Mouse (Mus musculus) lung, adult 2 months (tissue): ENCODE measurements around the gene Mef2d. TPM values are rescaled to one million over a fixed set of nuclear protein-coding genes. Genes with fewer than 3 reads are reported as not detected.

Experiments used
- DNase-seq: peaks from one replicate; pipeline ENCODE4 v3.0.0; 2022
- H3K4me1 ChIP-seq: fragments of 200-500 bp; 2 replicates; pipeline ENCODE4 v1.6.1; 2011; ENCODE audit warnings: low read length; ENCODE audit not compliant: control insufficient read depth, insufficient read depth
- H3K4me3 ChIP-seq: fragments of 200-500 bp; replicated peaks from 2 replicates; pipeline ENCODE3; 2011; ENCODE audit warnings: low read depth, mild to moderate bottlenecking, control low read depth, low read length; ENCODE audit errors: extremely low read depth
- CTCF ChIP-seq: fragments of 200-500 bp; IDR thresholded peaks from 2 replicates; pipeline ENCODE4 v1.5.1; 2011; ENCODE audit warnings: mild to moderate bottlenecking, low read length, control low read depth; ENCODE audit not compliant: insufficient read depth
- POLR2A ChIP-seq: fragments of 200-500 bp; IDR thresholded peaks from 2 replicates; pipeline ENCODE4 v1.6.1; 2011; ENCODE audit warnings: low read depth, mild to moderate bottlenecking, control low read depth, low read length, borderline replicate concordance; ENCODE audit errors: extremely low read depth
- WGBS: fragments of 180-500 bp; shearing (Covaris S2); methylation state at CpG from one replicate; pipeline ENCODE4 v1.1.7; 2018; 5-methylcytosine and 5-hydroxymethylcytosine counted together
- polyA plus RNA-seq: library from polyadenylated mRNA; depleted of rRNA; stranded (reverse); fragments of >200 nt; gene quantifications from 2 replicates; pipeline ENCODE4 v1.2.3, GENCODE M21; 2012

The Mef2d gene
- polyA plus RNA-seq, 1 experiment: 87.0 TPM

- H3K4me3 ChIP-seq: no peak overlapping the region
- WGBS: 70% methylated on average over 5 of the region's 5 CpGs
- no peak for DNase-seq
- H3K4me1 ChIP-seq: peaks cover 73% of the 10 kb centered on the region
- no peak for TF ChIP-seq POLR2A
- no peak for TF ChIP-seq CTCF
These were observed 6.2 kb downstream of the Mef2d start for GRCm38 (mm10) chr3:88148354-88148753.

GRCm38 (mm10) chr3:88148776-88149509 is 6.8 kb downstream of the Mef2d start:
- peaks cover 72% of the 10 kb centered on the region for H3K4me1 ChIP-seq
- TF ChIP-seq POLR2A (no peak), CTCF (no peak)
- peak; percentile 36 for DNase-seq
- H3K4me3 ChIP-seq: no peak overlapping the region
- WGBS: 37% methylated on average over 4 of the region's 4 CpGs

DNA sequence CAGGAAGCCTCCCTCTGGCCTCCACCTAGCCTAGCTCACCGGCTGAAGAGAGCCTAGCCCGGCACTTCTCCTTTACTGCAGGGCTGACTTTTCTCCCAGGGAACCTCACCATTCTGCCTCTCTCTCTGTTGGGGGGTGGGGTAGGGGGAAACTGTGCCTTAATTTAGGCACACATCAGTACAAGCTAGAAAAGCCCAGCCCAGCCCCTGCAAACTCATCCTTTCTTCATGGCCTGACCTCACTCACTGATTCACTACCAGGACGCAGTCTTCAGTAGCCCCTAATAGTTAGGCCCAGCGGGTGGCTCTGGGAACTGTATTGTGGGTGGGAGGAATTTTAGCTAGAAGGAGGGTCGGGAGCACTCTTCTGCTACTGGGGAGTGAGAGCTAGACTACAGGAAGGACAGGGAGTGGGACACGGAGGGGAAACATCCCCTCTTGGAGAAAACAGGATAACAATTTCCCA is 7.4 kb downstream of the Mef2d start:
- Histone ChIP-seq H3K4me3 (no peak overlapping the region), H3K4me1 (peaks cover 67% of the 10 kb centered on the region)
- TF ChIP-seq POLR2A (no peak), CTCF (no peak)
- DNase-seq: no peak
- WGBS: 16% methylated on average over 6 of the region's 6 CpGs

- WGBS: 18% methylated on average over 14 of the region's 14 CpGs
- Histone ChIP-seq H3K4me3 (no peak overlapping the region), H3K4me1 (peaks cover 59% of the 10 kb centered on the region)
- TF ChIP-seq CTCF: no peak
- no peak for DNase-seq
These were observed 8.2 kb downstream of the Mef2d start for GRCm38 (mm10) chr3:88150061-88150998.

DNA sequence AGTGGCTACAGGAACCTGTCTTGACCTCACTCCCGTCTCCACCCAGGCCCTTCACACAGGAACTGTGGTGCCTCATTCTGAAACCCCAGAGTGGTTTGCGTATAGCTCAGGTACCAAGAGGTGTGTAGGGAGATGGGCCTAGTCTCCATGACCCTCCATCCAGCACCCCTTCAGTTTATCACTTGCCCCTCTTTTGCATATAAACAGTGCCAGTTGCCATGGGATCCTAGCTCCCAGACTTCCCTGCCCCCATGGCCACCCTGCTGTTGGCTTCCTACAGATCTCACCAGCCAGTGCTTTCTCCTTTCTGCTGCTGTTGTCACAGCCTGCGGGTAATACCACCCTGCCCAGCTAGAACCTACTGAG is 8.8 kb downstream of the Mef2d start:
- WGBS: 45% methylated on average over 3 of the region's 3 CpGs
- peaks cover 53% of the 10 kb centered on the region for H3K4me1 ChIP-seq
- TF ChIP-seq POLR2A: no peak
- TF ChIP-seq CTCF: no peak
- DNase-seq: no peak
- H3K4me3 ChIP-seq: no peak overlapping the region

- 71% methylated on average over 3 of the region's 3 CpGs for WGBS
- DNase-seq: no peak
- no peak overlapping the region for H3K4me3 ChIP-seq
- TF ChIP-seq POLR2A: no peak
- H3K4me1 ChIP-seq: peaks cover 44% of the 10 kb centered on the region
These were observed 9.9 kb downstream of the Mef2d start for GRCm38 (mm10) chr3:88152056-88152455.

DNA sequence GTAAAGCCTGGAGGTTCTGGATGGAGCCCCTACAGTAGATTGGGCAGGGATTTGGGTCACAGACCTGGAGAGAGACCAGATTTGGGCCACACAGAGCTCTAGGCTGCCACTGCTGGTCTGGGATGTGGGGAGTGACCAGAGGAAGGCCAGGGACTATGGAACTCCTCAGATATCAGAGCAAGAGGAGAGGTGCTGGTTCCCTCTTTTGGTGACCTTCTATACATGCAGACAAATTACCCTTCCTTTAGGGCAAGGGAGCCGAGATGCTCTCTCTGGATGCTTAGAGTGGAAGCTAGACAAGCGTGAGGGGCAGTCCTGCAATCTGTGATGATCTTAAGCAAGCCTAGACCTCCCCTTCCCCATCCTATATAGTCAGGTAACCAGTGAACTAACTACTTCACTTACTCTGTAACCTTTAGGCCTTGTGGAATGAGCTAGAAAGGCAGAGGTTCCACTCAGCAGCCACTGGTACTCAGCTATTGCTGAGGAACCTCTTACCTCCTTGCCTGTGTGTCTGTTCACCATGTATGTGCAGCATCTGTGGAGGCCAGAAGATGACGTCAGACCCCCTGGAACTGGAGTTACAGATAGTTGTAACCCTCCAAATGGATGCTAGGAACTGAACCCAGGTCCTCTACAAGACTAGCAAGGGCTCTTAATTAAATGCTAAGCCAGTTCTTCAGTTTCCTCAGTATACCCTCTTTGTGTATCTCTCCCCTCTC is 11.3 kb downstream of the Mef2d start:
- WGBS: 76% methylated on average over 3 of the region's 3 CpGs

DNA sequence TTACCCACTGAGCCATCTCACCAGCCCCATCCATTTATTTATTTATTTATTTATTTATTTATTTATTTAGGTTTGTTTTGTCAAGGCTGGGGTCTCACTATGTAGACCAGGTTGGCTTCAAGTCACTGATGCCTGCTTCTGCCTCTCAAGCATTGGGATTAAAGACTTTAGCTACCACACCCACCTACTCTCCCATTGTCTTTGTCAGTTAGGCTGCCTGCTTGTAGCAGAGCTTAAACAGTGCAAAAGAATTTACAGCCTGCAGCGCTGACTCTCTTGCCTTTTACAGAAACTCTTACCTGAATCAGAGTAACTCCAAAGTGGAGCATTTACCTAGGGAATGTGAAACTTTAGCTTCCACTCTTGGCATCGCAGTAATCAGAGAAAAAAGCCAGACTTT is 12.1 kb downstream of the Mef2d start:
- DNase-seq: no peak
- Histone ChIP-seq H3K4me1 (peaks cover 25% of the 10 kb centered on the region), H3K4me3 (no peak overlapping the region)
- WGBS: 83% methylated on average over 2 of the region's 2 CpGs
- TF ChIP-seq POLR2A: no peak
- TF ChIP-seq CTCF: no peak

More for the DNA sequence above, 11.3 kb downstream of the Mef2d start:
- no peak overlapping the region for H3K4me3 ChIP-seq
- peaks cover 32% of the 10 kb centered on the region for H3K4me1 ChIP-seq
- TF ChIP-seq POLR2A: no peak
- TF ChIP-seq CTCF: no peak
- no peak for DNase-seq

DNA sequence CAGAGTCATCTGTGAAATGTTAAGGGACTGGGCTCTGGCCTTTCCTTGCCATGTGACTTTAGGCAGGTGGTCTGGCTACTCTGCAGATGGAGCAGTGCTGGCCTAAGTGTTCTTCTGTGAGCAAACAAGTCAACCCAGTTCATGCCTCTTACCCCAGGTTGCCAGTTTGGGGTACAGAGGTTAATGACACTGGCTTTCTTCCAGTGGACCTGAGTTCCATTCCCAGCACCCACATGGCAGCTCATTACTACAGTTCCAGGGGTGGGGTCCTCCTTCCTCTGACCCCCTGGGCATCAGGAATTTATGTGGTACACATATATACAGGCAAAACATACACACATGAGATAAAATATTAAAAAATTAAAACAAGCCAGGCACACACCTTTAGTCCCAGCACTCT is 14.6 kb downstream of the Mef2d start:
- TF ChIP-seq CTCF (no peak), POLR2A (no peak)
- Histone ChIP-seq H3K4me1 (peaks cover 3% of the 10 kb centered on the region), H3K4me3 (no peak overlapping the region)
- no peak for DNase-seq

GRCm38 (mm10) chr3:88157771-88158597 is 15.8 kb downstream of the Mef2d start:
- no peak overlapping the region for H3K4me3 ChIP-seq
- WGBS: 34% methylated on average over 23 of the region's 23 CpGs
- no peak for DNase-seq
- peak; percentile 48 for TF ChIP-seq CTCF
- TF ChIP-seq POLR2A: no peak
- H3K4me1 ChIP-seq: no peaks in the 10 kb centered on the region; the same call in 1 of the 2 replicates
